Mouse (Mus musculus) common myeloid progenitor, adult 5-6 weeks (primary cell): Measurements from ENCODE around the gene Gnb1. TPM values are rescaled to one million over a fixed set of nuclear protein-coding genes. Genes with fewer than 3 reads are reported as not detected.

Experiments
- ATAC-seq: replicated peaks from 2 replicates; pipeline ENCODE4 v1.8.0; 2016; ENCODE audit warnings: low read depth, mild to moderate bottlenecking, moderate TSS enrichment, inconsistent platforms; ENCODE audit not compliant: poor library complexity, severe bottlenecking
- total RNA-seq: library from RNA; stranded (forward); fragments of 200-1000, 187-1606 nt; gene quantifications from 2 replicates; pipeline ENCODE4 v1.2.3, GENCODE M21; 2017

Gene Gnb1
- total RNA-seq, 1 experiment from 2014 or later = 208 TPM

- ATAC-seq = no peak
Measured at GRCm38 (mm10) chr4:155482733-155483540, 8.2 kb upstream of the Gnb1 start.

GRCm38 (mm10) chr4:155485521-155485920 lies 5.6 kb upstream of the Gnb1 start:
- ATAC-seq = no peak

GRCm38 (mm10) chr4:155487746-155488145 lies 3.4 kb upstream of the Gnb1 start:
- peak; percentile 57 for ATAC-seq

- ATAC-seq = 0 out of 2 replicates have a peak, but pooled peaks have one; percentile 12
Measured at GRCm38 (mm10) chr4:155488232-155489025, 2.7 kb upstream of the Gnb1 start.

- no peak for ATAC-seq
Measured at GRCm38 (mm10) chr4:155489101-155489970, 1.8 kb upstream of the Gnb1 start.

GRCm38 (mm10) chr4:155490456-155490855 lies 705 bp upstream of the Gnb1 start:
- ATAC-seq = no peak

GRCm38 (mm10) chr4:155491529-155492130 lies 469 bp downstream of the Gnb1 start:
- ATAC-seq = no peak

- ATAC-seq = peak; percentile 18
Measured at GRCm38 (mm10) chr4:155492131-155492633, 1.0 kb downstream of the Gnb1 start.

- no peak for ATAC-seq
Measured at GRCm38 (mm10) chr4:155494891-155495290, 3.7 kb downstream of the Gnb1 start.

GRCm38 (mm10) chr4:155497963-155498362 lies 6.8 kb downstream of the Gnb1 start:
- ATAC-seq = no peak

- ATAC-seq = no peak
Measured at GRCm38 (mm10) chr4:155501126-155501525, 10.0 kb downstream of the Gnb1 start.

- ATAC-seq = peak; percentile 84
Measured at GRCm38 (mm10) chr4:155505067-155505466, 13.9 kb downstream of the Gnb1 start.

GRCm38 (mm10) chr4:155505671-155506295 lies 14.6 kb downstream of the Gnb1 start:
- ATAC-seq = no peak

- ATAC-seq = no peak
Measured at GRCm38 (mm10) chr4:155508614-155509013, 17.5 kb downstream of the Gnb1 start.

- ATAC-seq = no peak
Measured at GRCm38 (mm10) chr4:155510981-155511380, 19.8 kb downstream of the Gnb1 start.

GRCm38 (mm10) chr4:155514810-155515209 lies 23.6 kb downstream of the Gnb1 start:
- ATAC-seq = no peak

GRCm38 (mm10) chr4:155517948-155518517 lies 26.9 kb downstream of the Gnb1 start:
- no peak for ATAC-seq

GRCm38 (mm10) chr4:155522327-155522726 lies 31.2 kb downstream of the Gnb1 start:
- no peak for ATAC-seq

GRCm38 (mm10) chr4:155525751-155526150 lies 34.6 kb downstream of the Gnb1 start:
- ATAC-seq = no peak
